Mouse (Mus musculus) ES-Bruce4 (cell line): ENCODE results near the gene Odf3b. TPM values are rescaled to one million over a fixed set of nuclear protein-coding genes. Genes with fewer than 3 reads are reported as not detected.

Source experiments
- H3K27ac ChIP-seq: 2 replicates; pipeline ENCODE4 v1.5.1; 2012; ENCODE audit warnings: low read length, inconsistent platforms; ENCODE audit not compliant: insufficient read depth
- H3K27me3 ChIP-seq: 2 replicates; pipeline ENCODE4 v1.6.1; 2012; ENCODE audit warnings: mild to moderate bottlenecking, low read length, inconsistent platforms; ENCODE audit not compliant: control insufficient read depth, poor library complexity, insufficient read depth, severe bottlenecking
- H3K36me3 ChIP-seq: 2 replicates; pipeline ENCODE4 v1.6.1; 2012; ENCODE audit warnings: inconsistent platforms, mild to moderate bottlenecking, low read length, moderate library complexity; ENCODE audit not compliant: control insufficient read depth, poor library complexity, insufficient read depth, severe bottlenecking
- H3K4me1 ChIP-seq: one replicate; pipeline ENCODE4 v1.8.1; 2011; ENCODE audit warnings: low read length; ENCODE audit not compliant: control insufficient read depth, insufficient read depth
- H3K4me3 ChIP-seq: 2 replicates; pipeline ENCODE4 v1.5.1; 2011; ENCODE audit warnings: low read depth, mild to moderate bottlenecking, low read length
- H3K9ac ChIP-seq: 2 replicates; pipeline ENCODE4 v1.6.1; 2012; ENCODE audit warnings: low read depth, mild to moderate bottlenecking, inconsistent platforms; ENCODE audit not compliant: poor library complexity, severe bottlenecking
- H3K9me3 ChIP-seq: replicated peaks from 2 replicates; pipeline ENCODE4 v1.6.1; 2012; ENCODE audit warnings: mild to moderate bottlenecking, low read length, inconsistent platforms; ENCODE audit not compliant: control insufficient read depth, poor library complexity, insufficient read depth, severe bottlenecking
- CTCF ChIP-seq: IDR thresholded peaks from one replicate; pipeline ENCODE4 v1.8.1; 2011; ENCODE audit warnings: low read depth, low read length
- EP300 ChIP-seq: IDR thresholded peaks from 2 replicates; pipeline ENCODE4 v1.6.1; 2011; ENCODE audit warnings: low read depth, low read length; ENCODE audit not compliant: insufficient read depth
- POLR2A ChIP-seq: IDR thresholded peaks from one replicate; pipeline ENCODE4 v1.8.1; 2011; ENCODE audit warnings: low read length; ENCODE audit not compliant: insufficient read depth
- polyA plus RNA-seq: library from polyadenylated mRNA; stranded (reverse); fragments of >200 nt; gene quantifications from 2 replicates; pipeline ENCODE4 v1.2.4, GENCODE M21; 2011; ENCODE audit warnings: low read depth; ENCODE audit not compliant: missing spikeins, insufficient read depth, insufficient read length

Gene Odf3b
- polyA plus RNA-seq, 1 experiment: 2.6 TPM

DNA sequence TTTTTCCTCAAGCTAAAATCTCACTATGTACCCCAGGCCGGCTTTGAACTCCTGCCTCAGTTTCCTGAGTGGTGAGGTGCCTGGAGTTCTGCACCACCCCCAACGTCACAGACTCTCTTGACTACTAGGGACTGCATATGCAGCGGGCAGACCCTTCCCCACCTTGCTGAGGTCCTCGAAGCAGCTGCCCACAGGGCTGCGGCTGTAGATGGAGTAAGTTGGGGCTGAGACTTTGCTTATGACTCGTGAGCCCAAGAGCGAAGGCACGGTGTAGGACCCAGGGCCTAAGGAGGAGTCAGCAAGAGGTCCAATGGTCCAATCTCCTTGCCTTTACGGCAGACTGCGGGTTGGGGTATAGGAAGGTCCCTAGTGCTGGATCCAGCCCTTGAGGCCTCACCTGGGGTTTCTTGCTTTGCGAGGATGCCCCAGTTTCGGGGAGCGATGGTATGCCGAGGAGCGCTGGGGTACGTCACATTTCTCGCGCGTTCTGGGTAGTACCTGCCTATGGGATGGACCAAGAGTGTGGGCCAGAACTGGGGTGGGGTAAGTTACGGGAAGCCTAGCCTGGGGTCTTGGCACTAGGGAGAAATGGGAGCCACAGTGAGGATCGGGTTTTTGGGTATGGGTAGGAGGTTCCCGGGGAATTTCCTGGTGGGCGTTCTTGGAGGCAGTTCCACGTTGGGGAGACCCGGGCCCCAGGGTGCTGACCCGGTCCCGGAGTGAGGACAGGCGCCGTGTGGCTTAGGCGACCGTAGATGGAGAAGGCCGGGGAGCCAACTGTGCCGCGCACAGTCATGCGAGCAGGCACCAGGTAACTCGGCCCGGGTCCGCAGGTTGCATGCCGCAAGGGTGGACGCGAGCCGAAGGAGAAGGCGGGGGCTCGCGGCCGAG, 899 bp downstream of the Odf3b start:
- TF ChIP-seq POLR2A: no peak
- H3K4me3 ChIP-seq: peak overlapping the region; percentile 59
- no peak overlapping the region for H3K27ac ChIP-seq
- no peaks in the 10 kb centered on the region for H3K4me1 ChIP-seq
- no peaks in the 10 kb centered on the region for H3K9me3 ChIP-seq
- no peaks in the 10 kb centered on the region for H3K36me3 ChIP-seq
- peak overlapping the region; percentile 38 for H3K9ac ChIP-seq
- no peaks in the 10 kb centered on the region for H3K27me3 ChIP-seq

GRCm38 (mm10) chr15:89377362-89377761, 1.7 kb downstream of the Odf3b start:
- Histone ChIP-seq H3K9ac (no peak overlapping the region), H3K27me3 (no peaks in the 10 kb centered on the region), H3K9me3 (no peaks in the 10 kb centered on the region), H3K27ac (no peak overlapping the region), H3K36me3 (peaks cover 3% of the 10 kb centered on the region), H3K4me1 (no peaks in the 10 kb centered on the region), H3K4me3 (0 out of 2 replicates have a peak overlapping the region, but pooled peaks have one; percentile 5)
- TF ChIP-seq EP300: no peak
- TF ChIP-seq POLR2A: no peak
- no peak for TF ChIP-seq CTCF

- H3K27me3 ChIP-seq: no peaks in the 10 kb centered on the region
- TF ChIP-seq EP300 (no peak), CTCF (no peak), POLR2A (no peak)
- 0 out of 2 replicates have a peak within 1 kb of the TSS, but pooled peaks have one; percentile 6 for H3K4me3 ChIP-seq
- no peaks in the 10 kb centered on the region for H3K4me1 ChIP-seq
- H3K9ac ChIP-seq: no peak within 1 kb of the TSS
- H3K36me3 ChIP-seq: peaks cover 7% of the 10 kb centered on the region
- H3K9me3 ChIP-seq: no peaks in the 10 kb centered on the region
- H3K27ac ChIP-seq: no peak within 1 kb of the TSS
These were observed 2.1 kb downstream of the Odf3b start, which contains the start of gene Tymp for GRCm38 (mm10) chr15:89376957-89377356. Tymp (minus strand) TSS chr15:89377039.

DNA sequence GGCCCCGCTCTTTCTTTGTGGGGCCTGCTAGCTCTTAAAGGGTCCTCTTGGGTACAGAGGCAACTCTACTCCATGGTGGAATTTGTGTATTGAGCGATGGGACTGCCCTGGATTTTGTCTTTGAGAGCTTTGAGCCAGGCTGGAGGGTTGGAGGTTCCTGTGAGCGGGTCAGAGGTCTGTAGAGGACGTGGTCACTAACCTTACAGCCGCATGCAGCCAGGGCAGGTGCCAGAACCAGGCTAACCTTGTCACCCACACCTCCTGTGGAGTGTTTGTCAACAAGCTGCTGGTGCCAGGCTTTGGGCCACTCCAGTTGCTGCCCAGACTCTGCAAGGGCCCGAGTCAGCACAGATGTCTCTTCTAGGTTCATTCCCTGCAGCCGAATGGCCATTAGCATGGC, 3.0 kb downstream of the Odf3b start:
- H3K9me3 ChIP-seq: no peaks in the 10 kb centered on the region
- H3K27ac ChIP-seq: no peak overlapping the region
- H3K27me3 ChIP-seq: no peaks in the 10 kb centered on the region
- H3K4me3 ChIP-seq: no peak overlapping the region
- TF ChIP-seq POLR2A (no peak), CTCF (no peak), EP300 (no peak)
- peaks cover 16% of the 10 kb centered on the region for H3K36me3 ChIP-seq
- no peak overlapping the region for H3K9ac ChIP-seq
- no peaks in the 10 kb centered on the region for H3K4me1 ChIP-seq

DNA sequence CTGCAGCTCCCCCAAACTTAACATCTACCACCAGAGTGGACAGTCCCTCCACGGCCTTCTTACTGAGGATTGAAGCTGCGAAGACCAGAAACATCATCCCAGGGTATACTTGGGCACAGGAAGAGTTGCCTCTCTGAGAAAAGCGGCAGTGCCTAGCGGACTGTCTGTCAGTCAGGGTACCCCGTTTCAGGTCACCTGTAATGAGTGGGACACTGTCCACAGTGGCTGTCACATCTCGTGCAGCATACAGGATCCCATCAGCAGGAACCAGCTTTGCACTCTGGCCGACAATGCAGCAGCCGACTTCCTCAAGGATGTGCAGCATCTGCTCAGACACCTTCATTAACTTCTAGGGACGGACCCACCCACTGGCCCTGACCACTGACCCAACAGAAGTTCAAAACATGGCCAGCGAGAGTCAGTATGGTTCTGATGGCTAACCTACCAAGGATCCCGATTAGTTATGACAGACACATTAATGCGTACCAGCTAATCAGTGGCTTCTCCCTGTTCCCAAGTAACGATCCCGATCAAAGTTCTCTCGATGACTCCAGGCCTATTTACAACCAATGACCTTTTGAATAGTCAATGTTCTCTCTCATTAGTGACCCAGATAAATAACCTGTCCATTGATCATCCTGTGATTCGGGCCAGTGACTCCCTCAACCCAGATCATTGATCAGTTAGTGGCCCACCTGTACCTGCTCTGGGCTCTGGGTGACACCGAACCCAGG, 4.1 kb downstream of the Odf3b start:
- no peaks in the 10 kb centered on the region for H3K27me3 ChIP-seq

More for the DNA sequence above, 4.1 kb downstream of the Odf3b start:
- no peak for TF ChIP-seq CTCF
- TF ChIP-seq EP300: no peak
- TF ChIP-seq POLR2A: no peak
- H3K9me3 ChIP-seq: no peaks in the 10 kb centered on the region
- no peak overlapping the region for H3K4me3 ChIP-seq
- peaks cover 3% of the 10 kb centered on the region for H3K4me1 ChIP-seq
- H3K27ac ChIP-seq: no peak overlapping the region
- H3K9ac ChIP-seq: no peak overlapping the region
- H3K36me3 ChIP-seq: peaks cover 26% of the 10 kb centered on the region
